Mouse (Mus musculus): ENCODE results near the gene Pfn3.

The Pfn3 gene

GRCm38 (mm10) chr13:55412643-55413307 is 2.3 kb downstream of the Pfn3 start:
- H3K36me3 ChIP-seq (ENCODE audit: control insufficient read depth, insufficient read depth, low read length, poor library complexity, severe bottlenecking): no peaks in the 10 kb centered on the region
- no peaks in the 10 kb centered on the region for H3K27me3 ChIP-seq (ENCODE audit: control insufficient read depth, insufficient read depth, low read length, poor library complexity, severe bottlenecking)
- DNase-seq (ENCODE audit: low read depth, low spot score): no peak

- H3K36me3 ChIP-seq (ENCODE audit: control insufficient read depth, insufficient read depth, low read length, poor library complexity, severe bottlenecking): no peaks in the 10 kb centered on the region
- DNase-seq (ENCODE audit: low read depth, low spot score): peak; percentile 49
- H3K27me3 ChIP-seq (ENCODE audit: control insufficient read depth, insufficient read depth, low read length, poor library complexity, severe bottlenecking): no peaks in the 10 kb centered on the region
Observed at GRCm38 (mm10) chr13:55411826-55412225, 3.2 kb downstream of the Pfn3 start.

GRCm38 (mm10) chr13:55408546-55409120 is 6.4 kb downstream of the Pfn3 start:
- H3K36me3 ChIP-seq (ENCODE audit: control insufficient read depth, insufficient read depth, low read length, poor library complexity, severe bottlenecking): no peaks in the 10 kb centered on the region
- no peak for DNase-seq (ENCODE audit: low read depth, low spot score)
- no peaks in the 10 kb centered on the region for H3K27me3 ChIP-seq (ENCODE audit: control insufficient read depth, insufficient read depth, low read length, poor library complexity, severe bottlenecking)

GRCm38 (mm10) chr13:55407341-55407740 is 7.7 kb downstream of the Pfn3 start:
- no peaks in the 10 kb centered on the region for H3K27me3 ChIP-seq (ENCODE audit: control insufficient read depth, insufficient read depth, low read length, poor library complexity, severe bottlenecking)
- no peaks in the 10 kb centered on the region for H3K36me3 ChIP-seq (ENCODE audit: control insufficient read depth, insufficient read depth, low read length, poor library complexity, severe bottlenecking)
- DNase-seq (ENCODE audit: low read depth, low spot score): no peak

GRCm38 (mm10) chr13:55405783-55406390 is 9.1 kb downstream of the Pfn3 start:
- Histone ChIP-seq H3K36me3 (ENCODE audit: control insufficient read depth, insufficient read depth, low read length, poor library complexity, severe bottlenecking) (no peaks in the 10 kb centered on the region), H3K27me3 (ENCODE audit: control insufficient read depth, insufficient read depth, low read length, poor library complexity, severe bottlenecking) (no peaks in the 10 kb centered on the region)
- DNase-seq (ENCODE audit: low read depth, low spot score): no peak

- Histone ChIP-seq H3K36me3 (ENCODE audit: control insufficient read depth, insufficient read depth, low read length, poor library complexity, severe bottlenecking) (no peaks in the 10 kb centered on the region), H3K27me3 (ENCODE audit: control insufficient read depth, insufficient read depth, low read length, poor library complexity, severe bottlenecking) (no peaks in the 10 kb centered on the region)
- DNase-seq (ENCODE audit: low read depth, low spot score): peak; percentile 91
Observed at GRCm38 (mm10) chr13:55404853-55405782, 9.9 kb downstream of the Pfn3 start.

GRCm38 (mm10) chr13:55403935-55404852 is 10.8 kb downstream of the Pfn3 start:
- no peak for DNase-seq (ENCODE audit: low read depth, low spot score)
- Histone ChIP-seq H3K27me3 (ENCODE audit: control insufficient read depth, insufficient read depth, low read length, poor library complexity, severe bottlenecking) (no peaks in the 10 kb centered on the region), H3K36me3 (ENCODE audit: control insufficient read depth, insufficient read depth, low read length, poor library complexity, severe bottlenecking) (no peaks in the 10 kb centered on the region)

- H3K27me3 ChIP-seq (ENCODE audit: control insufficient read depth, insufficient read depth, low read length, poor library complexity, severe bottlenecking): no peaks in the 10 kb centered on the region
- H3K36me3 ChIP-seq (ENCODE audit: control insufficient read depth, insufficient read depth, low read length, poor library complexity, severe bottlenecking): no peaks in the 10 kb centered on the region
- no peak for DNase-seq (ENCODE audit: low read depth, low spot score)
Observed at GRCm38 (mm10) chr13:55403266-55403665, 11.8 kb downstream of the Pfn3 start.

- no peaks in the 10 kb centered on the region for H3K36me3 ChIP-seq (ENCODE audit: control insufficient read depth, insufficient read depth, low read length, poor library complexity, severe bottlenecking)
- DNase-seq (ENCODE audit: low read depth, low spot score): no peak
- H3K27me3 ChIP-seq (ENCODE audit: control insufficient read depth, insufficient read depth, low read length, poor library complexity, severe bottlenecking): no peaks in the 10 kb centered on the region
Observed at GRCm38 (mm10) chr13:55400039-55400346, 15.0 kb downstream of the Pfn3 start.

- Histone ChIP-seq H3K27me3 (ENCODE audit: control insufficient read depth, insufficient read depth, low read length, poor library complexity, severe bottlenecking) (no peaks in the 10 kb centered on the region), H3K36me3 (ENCODE audit: control insufficient read depth, insufficient read depth, low read length, poor library complexity, severe bottlenecking) (no peaks in the 10 kb centered on the region)
- no peak for DNase-seq (ENCODE audit: low read depth, low spot score)
Observed at GRCm38 (mm10) chr13:55399300-55400038, 15.6 kb downstream of the Pfn3 start.

GRCm38 (mm10) chr13:55398088-55398487 is 16.9 kb downstream of the Pfn3 start, which contains the start of gene Slc34a1:
Slc34a1 (plus strand) TSS chr13:55398187.
- no peaks in the 10 kb centered on the region for H3K27me3 ChIP-seq (ENCODE audit: control insufficient read depth, insufficient read depth, low read length, poor library complexity, severe bottlenecking)
- DNase-seq (ENCODE audit: low read depth, low spot score): no peak
- H3K36me3 ChIP-seq (ENCODE audit: control insufficient read depth, insufficient read depth, low read length, poor library complexity, severe bottlenecking): no peaks in the 10 kb centered on the region

- Histone ChIP-seq H3K27me3 (ENCODE audit: control insufficient read depth, insufficient read depth, low read length, poor library complexity, severe bottlenecking) (no peaks in the 10 kb centered on the region), H3K36me3 (ENCODE audit: control insufficient read depth, insufficient read depth, low read length, poor library complexity, severe bottlenecking) (no peaks in the 10 kb centered on the region)
- peak; percentile 62 for DNase-seq (ENCODE audit: low read depth, low spot score)
Observed at GRCm38 (mm10) chr13:55392933-55393332, 22.1 kb downstream of the Pfn3 start.

GRCm38 (mm10) chr13:55391626-55392029 is 23.4 kb downstream of the Pfn3 start:
- DNase-seq (ENCODE audit: low read depth, low spot score): no peak
- H3K27me3 ChIP-seq (ENCODE audit: control insufficient read depth, insufficient read depth, low read length, poor library complexity, severe bottlenecking): no peaks in the 10 kb centered on the region
- H3K36me3 ChIP-seq (ENCODE audit: control insufficient read depth, insufficient read depth, low read length, poor library complexity, severe bottlenecking): no peaks in the 10 kb centered on the region
